Mouse (Mus musculus) heart, embryonic 12.5 days (tissue): ENCODE results near the gene Kif1b. TPM values are rescaled to one million over a fixed set of nuclear protein-coding genes. Genes with fewer than 3 reads are reported as not detected.

Experiments
- ATAC-seq: fragments of 200-750 bp; cut with Nextera tagmentation; 2 replicates; pipeline ENCODE4 v1.8.0; 2017; ENCODE audit warnings: moderate TSS enrichment, moderate library complexity; ENCODE audit not compliant: insufficient number of reproducible peaks, low FRiP score
- H3K27ac ChIP-seq: fragments of 300-500 bp; sonication (generic); 2 replicates; pipeline ENCODE4 v1.5.1; 2016; ENCODE audit warnings: mild to moderate bottlenecking, moderate library complexity; ENCODE audit not compliant: poor library complexity, severe bottlenecking
- H3K27me3 ChIP-seq: fragments of 300-500 bp; sonication (generic); replicated peaks from 2 replicates; pipeline ENCODE4 v1.6.1; 2016; ENCODE audit warnings: mild to moderate bottlenecking, moderate library complexity
- H3K36me3 ChIP-seq: fragments of 300-500 bp; sonication (generic); 2 replicates; pipeline ENCODE4 v1.6.1; 2016; ENCODE audit warnings: mild to moderate bottlenecking, moderate library complexity
- H3K4me1 ChIP-seq: fragments of 300-500 bp; sonication (generic); replicated peaks from 2 replicates; pipeline ENCODE4 v1.6.1; 2016; ENCODE audit warnings: mild to moderate bottlenecking
- H3K4me2 ChIP-seq: fragments of 300-500 bp; sonication (generic); 2 replicates; pipeline ENCODE4 v1.6.1; 2016; ENCODE audit warnings: mild to moderate bottlenecking, moderate library complexity
- H3K4me3 ChIP-seq: fragments of 300-500 bp; sonication (generic); 2 replicates; pipeline ENCODE4 v1.5.1; 2016; ENCODE audit warnings: mild to moderate bottlenecking
- H3K9ac ChIP-seq: fragments of 300-500 bp; sonication (generic); 2 replicates; pipeline ENCODE4 v1.6.1; 2016; ENCODE audit warnings: mild to moderate bottlenecking, moderate library complexity
- H3K9me3 ChIP-seq: fragments of 300-500 bp; sonication (generic); replicated peaks from 2 replicates; pipeline ENCODE4 v1.6.1; 2016; ENCODE audit warnings: mild to moderate bottlenecking, moderate library complexity
- WGBS: fragments of 180-500 bp; shearing (Covaris S2); methylation state at CpG from one replicate; pipeline ENCODE4 v1.1.7; 2016; 5-methylcytosine and 5-hydroxymethylcytosine counted together
- polyA plus RNA-seq: library from polyadenylated mRNA; unstranded; fragments of >200 nt; fragmentation: Nextera tagmentation; extraction: Ambion mirVana; gene quantifications from 2 replicates; pipeline ENCODE4 v1.2.1, GENCODE M21; 2016

The Kif1b gene
- polyA plus RNA-seq, 1 experiment from 2014 or later, result 60.1 TPM

GRCm38 (mm10) chr4:149155711-149156110, 151.8 kb downstream of the Kif1b start:
- 95% methylated on average over 6 of the region's 6 CpGs for WGBS
- Histone ChIP-seq H3K9me3 (peaks cover 5% of the 10 kb centered on the region; the same call in 1 of the 2 replicates), H3K27me3 (no peaks in the 10 kb centered on the region), H3K9ac (no peak overlapping the region), H3K4me3 (no peak overlapping the region), H3K36me3 (peaks cover 99% of the 10 kb centered on the region), H3K4me2 (no peak overlapping the region), H3K4me1 (no peaks in the 10 kb centered on the region), H3K27ac (no peak overlapping the region)
- ATAC-seq, result no peak

GRCm38 (mm10) chr4:149154859-149155258, 152.6 kb downstream of the Kif1b start:
- no peak overlapping the region for H3K4me3 ChIP-seq
- H3K4me2 ChIP-seq, result no peak overlapping the region
- H3K27me3 ChIP-seq, result no peaks in the 10 kb centered on the region
- no peak for ATAC-seq
- no peaks in the 10 kb centered on the region for H3K4me1 ChIP-seq
- H3K9ac ChIP-seq, result no peak overlapping the region
- peaks cover 99% of the 10 kb centered on the region for H3K36me3 ChIP-seq
- H3K27ac ChIP-seq, result no peak overlapping the region
- H3K9me3 ChIP-seq, result peaks cover 5% of the 10 kb centered on the region; the same call in 1 of the 2 replicates
- WGBS, result 95% methylated on average over 7 of the region's 7 CpGs

GRCm38 (mm10) chr4:149150721-149151120, 156.8 kb downstream of the Kif1b start:
- Histone ChIP-seq H3K4me3 (no peak overlapping the region), H3K27me3 (no peaks in the 10 kb centered on the region), H3K36me3 (peaks cover 63% of the 10 kb centered on the region), H3K4me1 (peaks cover 11% of the 10 kb centered on the region; the same call in 1 of the 2 replicates), H3K9ac (no peak overlapping the region), H3K4me2 (no peak overlapping the region), H3K9me3 (peaks cover 5% of the 10 kb centered on the region; the same call in 1 of the 2 replicates), H3K27ac (no peak overlapping the region)
- no peak for ATAC-seq
- 88% methylated on average over 11 of the region's 11 CpGs for WGBS

- 88% methylated on average over 11 of the region's 11 CpGs for WGBS
These were observed 157.2 kb downstream of the Kif1b start for GRCm38 (mm10) chr4:149150256-149150655.

GRCm38 (mm10) chr4:149149611-149150010, 157.9 kb downstream of the Kif1b start:
- Histone ChIP-seq H3K9me3 (no peaks in the 10 kb centered on the region), H3K4me2 (no peak overlapping the region), H3K36me3 (peaks cover 52% of the 10 kb centered on the region), H3K9ac (no peak overlapping the region), H3K27ac (no peak overlapping the region), H3K27me3 (no peaks in the 10 kb centered on the region), H3K4me1 (peaks cover 11% of the 10 kb centered on the region; the same call in 1 of the 2 replicates), H3K4me3 (no peak overlapping the region)
- no peak for ATAC-seq
- WGBS, result 74% methylated on average over 7 of the region's 7 CpGs

More at GRCm38 (mm10) chr4:149150256-149150655, 157.2 kb downstream of the Kif1b start:
- ATAC-seq, result no peak
- Histone ChIP-seq H3K4me2 (no peak overlapping the region), H3K27ac (no peak overlapping the region), H3K4me3 (no peak overlapping the region), H3K36me3 (peaks cover 58% of the 10 kb centered on the region), H3K9me3 (peaks cover 5% of the 10 kb centered on the region; the same call in 1 of the 2 replicates), H3K4me1 (peaks cover 11% of the 10 kb centered on the region; the same call in 1 of the 2 replicates), H3K27me3 (no peaks in the 10 kb centered on the region), H3K9ac (no peak overlapping the region)

- Histone ChIP-seq H3K27me3 (no peaks in the 10 kb centered on the region), H3K36me3 (peaks cover 48% of the 10 kb centered on the region), H3K9me3 (no peaks in the 10 kb centered on the region), H3K27ac (no peak overlapping the region), H3K4me1 (peaks cover 11% of the 10 kb centered on the region; the same call in 1 of the 2 replicates), H3K4me3 (no peak overlapping the region), H3K9ac (no peak overlapping the region), H3K4me2 (no peak overlapping the region)
- ATAC-seq, result no peak
- WGBS, result 73% methylated on average over 9 of the region's 9 CpGs
These were observed 158.3 kb downstream of the Kif1b start for GRCm38 (mm10) chr4:149149196-149149595.

- Histone ChIP-seq H3K4me2 (no peak overlapping the region), H3K4me1 (peaks cover 11% of the 10 kb centered on the region; the same call in 1 of the 2 replicates), H3K27me3 (no peaks in the 10 kb centered on the region), H3K27ac (no peak overlapping the region), H3K36me3 (peaks cover 37% of the 10 kb centered on the region), H3K9me3 (no peaks in the 10 kb centered on the region), H3K9ac (no peak overlapping the region), H3K4me3 (no peak overlapping the region)
- 66% methylated on average over 4 of the region's 4 CpGs for WGBS
- ATAC-seq, result no peak
These were observed 159.4 kb downstream of the Kif1b start for GRCm38 (mm10) chr4:149148084-149148483.

- 81% methylated on average over 7 of the region's 7 CpGs for WGBS
- no peak overlapping the region for H3K4me2 ChIP-seq
- H3K4me1 ChIP-seq, result peaks cover 11% of the 10 kb centered on the region; the same call in 1 of the 2 replicates
- H3K9ac ChIP-seq, result no peak overlapping the region
- no peaks in the 10 kb centered on the region for H3K9me3 ChIP-seq
- H3K27ac ChIP-seq, result no peak overlapping the region
- no peak for ATAC-seq
- no peak overlapping the region for H3K4me3 ChIP-seq
- no peaks in the 10 kb centered on the region for H3K27me3 ChIP-seq
- H3K36me3 ChIP-seq, result peaks cover 31% of the 10 kb centered on the region
These were observed 160.0 kb downstream of the Kif1b start for GRCm38 (mm10) chr4:149147528-149147927.

- 78% methylated on average over 4 of the region's 4 CpGs for WGBS
- no peak overlapping the region for H3K9ac ChIP-seq
- no peak overlapping the region for H3K4me3 ChIP-seq
- peaks cover 11% of the 10 kb centered on the region; the same call in 1 of the 2 replicates for H3K4me1 ChIP-seq
- no peaks in the 10 kb centered on the region for H3K9me3 ChIP-seq
- H3K4me2 ChIP-seq, result no peak overlapping the region
- ATAC-seq, result no peak
- no peaks in the 10 kb centered on the region for H3K27me3 ChIP-seq
- H3K36me3 ChIP-seq, result peaks cover 8% of the 10 kb centered on the region
- no peak overlapping the region for H3K27ac ChIP-seq
These were observed 162.3 kb downstream of the Kif1b start for GRCm38 (mm10) chr4:149145151-149145550.

GRCm38 (mm10) chr4:149144459-149144858, 163.0 kb downstream of the Kif1b start:
- H3K9me3 ChIP-seq, result no peaks in the 10 kb centered on the region
- H3K9ac ChIP-seq, result no peak overlapping the region
- peaks cover 1% of the 10 kb centered on the region for H3K36me3 ChIP-seq
- 4% methylated on average over 3 of the region's 3 CpGs for WGBS
- H3K4me1 ChIP-seq, result peaks cover 11% of the 10 kb centered on the region; the same call in 1 of the 2 replicates
- H3K27me3 ChIP-seq, result no peaks in the 10 kb centered on the region
- ATAC-seq, result peak; percentile 68; the same call in 1 of the 2 replicates
- H3K4me2 ChIP-seq, result no peak overlapping the region
- H3K4me3 ChIP-seq, result no peak overlapping the region
- H3K27ac ChIP-seq, result no peak overlapping the region

GRCm38 (mm10) chr4:149143594-149143993, 163.9 kb downstream of the Kif1b start:
- Histone ChIP-seq H3K9ac (no peak overlapping the region), H3K36me3 (no peaks in the 10 kb centered on the region), H3K4me3 (no peak overlapping the region), H3K4me2 (no peak overlapping the region), H3K27ac (no peak overlapping the region), H3K27me3 (no peaks in the 10 kb centered on the region), H3K4me1 (peaks cover 11% of the 10 kb centered on the region; the same call in 1 of the 2 replicates), H3K9me3 (no peaks in the 10 kb centered on the region)
- WGBS, result 24% methylated on average over 4 of the region's 4 CpGs
- ATAC-seq, result no peak

GRCm38 (mm10) chr4:149138515-149138914, 169.0 kb downstream of the Kif1b start:
- Histone ChIP-seq H3K4me1 (peaks cover 9% of the 10 kb centered on the region; the same call in 1 of the 2 replicates), H3K4me3 (no peak overlapping the region), H3K9ac (no peak overlapping the region), H3K9me3 (no peaks in the 10 kb centered on the region), H3K4me2 (no peak overlapping the region), H3K27ac (no peak overlapping the region), H3K36me3 (peaks cover 2% of the 10 kb centered on the region; the same call in 1 of the 2 replicates), H3K27me3 (no peaks in the 10 kb centered on the region)
- WGBS, result 83% methylated on average over 8 of the region's 8 CpGs
- ATAC-seq, result no peak
